In genomic region chr8:75084382-75085064, GRCm38 (mm10) we compare ENCODE assay signal across 9 mouse cellular contexts. TPM values are rescaled to one million over a fixed set of nuclear protein-coding genes. Genes with fewer than 3 reads are reported as not detected.
DNase-seq lines count a peak whose midpoint lies in the region; ATAC-seq and TF ChIP-seq lines count a peak whose summit lies in the region.
"Had no signal": no experiment of that assay in that cellular context is flagged by ENCODE, and none has a peak within 500 bp of the region (broad histone marks: within the 10 kb centered on the region; RNA-seq: fewer than 3 reads in every experiment).

No protein-coding gene starts in this region.

- no peak overlapping the region; the same call in 1 of the 2 replicates for H3K4me2 ChIP-seq in lung, embryonic 16.5 days (ENCODE audit: low read depth, low read length)
- peak overlapping the region; percentile 50; the same call in 1 of the 2 replicates for H3K4me2 ChIP-seq in heart, embryonic 14.5 days (ENCODE audit: low read length)
- H3K4me2 ChIP-seq in liver, postnatal 0 days (ENCODE audit: low read depth, low read length), result peak overlapping the region; percentile 71

- no peaks in the 10 kb centered on the region for H3K36me3 ChIP-seq in heart, adult 2 months (ENCODE audit: control insufficient read depth, insufficient read depth, low read length)
- no peaks in the 10 kb centered on the region for H3K36me3 ChIP-seq in lung, embryonic 16.5 days (ENCODE audit: control insufficient read depth, insufficient read depth, low read length)
- H3K36me3 ChIP-seq in heart, embryonic 14.5 days (ENCODE audit: control insufficient read depth, insufficient read depth, low read length), result no peaks in the 10 kb centered on the region
- no peaks in the 10 kb centered on the region for H3K36me3 ChIP-seq in liver, postnatal 0 days (replicated peaks; ENCODE audit: insufficient read depth, low read length)

- 42% methylated on average over 3 of the region's 3 CpGs for WGBS in heart, adult 2 months
- WGBS in lung, embryonic 16.5 days, result 62% methylated on average over 3 of the region's 3 CpGs
- 64% methylated on average over 3 of the region's 3 CpGs for WGBS in heart, embryonic 14.5 days
- WGBS in liver, postnatal 0 days (ENCODE audit: insufficient replicate concordance), result 52% methylated on average over 3 of the region's 3 CpGs

- DNase-seq in heart, adult 2 months, result no peak
- no peak for DNase-seq in heart, postnatal 10 days
- DNase-seq in lung, postnatal 25 days (ENCODE audit: low spot score), result no peak
- DNase-seq in liver, postnatal 0 days, result no peak
- no peak for DNase-seq in frontal cortex, adult 2 months (ENCODE audit: extremely low spot score in 1 of 2, low spot score in 1 of 2)
- DNase-seq in spleen, adult 12 weeks (ENCODE audit: low spot score), result no peak

- no peaks in the 10 kb centered on the region for H3K9me3 ChIP-seq in lung, embryonic 16.5 days (ENCODE audit: control insufficient read depth, low read length)
- no peaks in the 10 kb centered on the region for H3K9me3 ChIP-seq in heart, embryonic 14.5 days (ENCODE audit: control insufficient read depth, low read length)
- H3K9me3 ChIP-seq in liver, postnatal 0 days (ENCODE audit: low read length), result no peaks in the 10 kb centered on the region

- no peak for TF ChIP-seq CTCF in heart, adult 2 months (IDR thresholded peaks at IDR 0.05)
- no peak for TF ChIP-seq CTCF in liver, postnatal 0 days (IDR thresholded peaks at IDR 0.05; ENCODE audit: low read depth)

- peaks cover 18% of the 10 kb centered on the region for H3K4me1 ChIP-seq in heart, adult 2 months (ENCODE audit: control insufficient read depth, insufficient read depth, low read length)
- H3K4me1 ChIP-seq in lung, embryonic 16.5 days (replicated peaks; ENCODE audit: control insufficient read depth, insufficient read depth, low read length), result peaks cover 13% of the 10 kb centered on the region
- peaks cover 5 to 8% of the 10 kb centered on the region in 2 experiments for H3K4me1 ChIP-seq in heart, embryonic 14.5 days (ENCODE audit: control insufficient read depth in 2 of 2, insufficient read depth in 2 of 2, low read length in 2 of 2)
- peaks cover 45% of the 10 kb centered on the region for H3K4me1 ChIP-seq in liver, postnatal 0 days (ENCODE audit: insufficient read depth)

- no peak overlapping the region for H3K4me3 ChIP-seq in heart, adult 2 months
- no peak overlapping the region for H3K4me3 ChIP-seq in lung, embryonic 16.5 days (ENCODE audit: low read length)
- no peak overlapping the region for H3K4me3 ChIP-seq in heart, embryonic 14.5 days (ENCODE audit: control insufficient read depth in 1 of 2, insufficient read depth in 1 of 2, low read depth in 1 of 2, low read length in 2 of 2)
- H3K4me3 ChIP-seq in liver, postnatal 0 days (ENCODE audit: low read depth, low read length), result no peak overlapping the region

- 0 out of 2 replicates have a peak, but pooled peaks have one; percentile 63 for TF ChIP-seq EP300 in heart, adult 2 months (IDR thresholded peaks at IDR 0.05; ENCODE audit: insufficient read depth, low read depth, low read length)
- TF ChIP-seq EP300 in liver, postnatal 0 days (IDR thresholded peaks at IDR 0.05; ENCODE audit: low read depth), result no peak

- peak; percentile 20; the same call in 1 of the 2 replicates for TF ChIP-seq POLR2A in heart, adult 2 months (IDR thresholded peaks at IDR 0.05; ENCODE audit: insufficient read depth, low read depth, low read length)

- peak overlapping the region; percentile 80 for H3K27ac ChIP-seq in heart, adult 2 months
- peak overlapping the region; percentile 51 for H3K27ac ChIP-seq in lung, embryonic 16.5 days (ENCODE audit: low read length)
- peak overlapping the region; percentile 21 to 25 for H3K27ac ChIP-seq in heart, embryonic 14.5 days (replicated peaks in 1 of 2; ENCODE audit: control insufficient read depth in 1 of 2, insufficient read depth in 1 of 2, low read depth in 2 of 2, low read length in 2 of 2)
- peak overlapping the region; percentile 71 for H3K27ac ChIP-seq in liver, postnatal 0 days (ENCODE audit: low read depth)
- H3K27ac ChIP-seq: hindbrain, embryonic 14.5 days had no signal

- H3K9ac ChIP-seq in heart, adult 2 months (ENCODE audit: low read depth, low read length), result no peak overlapping the region
- H3K9ac ChIP-seq in lung, embryonic 16.5 days (ENCODE audit: low read length), result no peak overlapping the region
- no peak overlapping the region for H3K9ac ChIP-seq in heart, embryonic 14.5 days (ENCODE audit: low read length)
- H3K9ac ChIP-seq in liver, postnatal 0 days (replicated peaks), result no peak overlapping the region
- H3K9ac ChIP-seq: hindbrain, embryonic 14.5 days had no signal

- no peaks in the 10 kb centered on the region for H3K79me2 ChIP-seq in heart, adult 2 months (replicated peaks; ENCODE audit: control insufficient read depth, insufficient read depth, low read length)

- intact Hi-C loops in heart, adult 2 months (cut with DNase I), result no loop called here
- intact Hi-C loops in heart, postnatal 10 days (cut with DNase I), result no loop called here

- no peak for ATAC-seq in lung, embryonic 16.5 days (ENCODE audit: low read depth)
- ATAC-seq in heart, embryonic 14.5 days (ENCODE audit: insufficient number of reproducible peaks, insufficient read depth, low FRiP score, low read depth), result no peak
- no peak for ATAC-seq in liver, postnatal 0 days

- no peaks in the 10 kb centered on the region for H3K27me3 ChIP-seq in heart, adult 2 months (ENCODE audit: control insufficient read depth, insufficient read depth, low read length)
- H3K27me3 ChIP-seq in lung, embryonic 16.5 days (ENCODE audit: control insufficient read depth, insufficient read depth, low read depth, low read length), result no peaks in the 10 kb centered on the region
- no peaks in the 10 kb centered on the region for H3K27me3 ChIP-seq in heart, embryonic 14.5 days (ENCODE audit: control insufficient read depth, insufficient read depth, low read length)
- H3K27me3 ChIP-seq in liver, postnatal 0 days (ENCODE audit: insufficient read depth, low read length), result no peaks in the 10 kb centered on the region

RNA-seq across cellular contexts. Expression of gene Hmox1, which starts 8.9 kb away (rescaled TPM):
- 1 to 10 TPM; 7.7 to 9.0 TPM for total RNA-seq in heart, adult 2 months (2021)
- polyA plus RNA-seq in heart, adult 2 months (2012; rRNA removed), result 10.1 and 11.9 TPM in 2 replicates
- total RNA-seq in heart, postnatal 10 days (2021), result 10 to 100 TPM; 17.8 to 19.8 TPM
- polyA plus RNA-seq in lung, embryonic 16.5 days (2015; fragmentation: Nextera tagmentation; extraction: Ambion mirVana), result 36.5 and 43.7 TPM in 2 replicates
- polyA plus RNA-seq in heart, embryonic 14.5 days (2014; fragmentation: Nextera tagmentation; extraction: Ambion mirVana), result 14.6 and 19.0 TPM in 2 replicates
- polyA plus RNA-seq in liver, postnatal 0 days (2015; fragmentation: Nextera tagmentation; extraction: Ambion mirVana), result 155 and 160 TPM in 2 replicates
- 9.8 TPM in 2 replicates for polyA plus RNA-seq in frontal cortex, adult 2 months (2012; rRNA removed)

RNA-seq across cellular contexts. Expression of gene Mcm5, which starts 24.8 kb away (rescaled TPM):
- 1 to 10 TPM; 3.4 to 3.7 TPM for total RNA-seq in heart, adult 2 months (2021)
- 3.4 and 4.1 TPM in 2 replicates for polyA plus RNA-seq in heart, adult 2 months (2012; rRNA removed)
- total RNA-seq in heart, postnatal 10 days (2021), result 10 to 100 TPM; 23.1 to 31.7 TPM
- polyA plus RNA-seq in lung, embryonic 16.5 days (2015; fragmentation: Nextera tagmentation; extraction: Ambion mirVana), result 171 and 172 TPM in 2 replicates
- polyA plus RNA-seq in heart, embryonic 14.5 days (2014; fragmentation: Nextera tagmentation; extraction: Ambion mirVana), result 63.7 and 71.7 TPM in 2 replicates
- 43.5 and 55.4 TPM in 2 replicates for polyA plus RNA-seq in liver, postnatal 0 days (2015; fragmentation: Nextera tagmentation; extraction: Ambion mirVana)
- 7.5 and 7.6 TPM in 2 replicates for polyA plus RNA-seq in frontal cortex, adult 2 months (2012; rRNA removed)

RNA-seq across cellular contexts. Expression of gene Tom1, which starts 51.0 kb away (rescaled TPM):
- total RNA-seq in heart, adult 2 months (2021), result 10 to 100 TPM; 67.6 to 74.3 TPM
- polyA plus RNA-seq in heart, adult 2 months (2012; rRNA removed), result 146 and 164 TPM in 2 replicates
- 10 to 100 TPM; 68.8 to 70.6 TPM for total RNA-seq in heart, postnatal 10 days (2021)
- polyA plus RNA-seq in lung, embryonic 16.5 days (2015; fragmentation: Nextera tagmentation; extraction: Ambion mirVana), result 19.8 and 22.1 TPM in 2 replicates
- polyA plus RNA-seq in heart, embryonic 14.5 days (2014; fragmentation: Nextera tagmentation; extraction: Ambion mirVana), result 42.6 and 45.9 TPM in 2 replicates
- polyA plus RNA-seq in liver, postnatal 0 days (2015; fragmentation: Nextera tagmentation; extraction: Ambion mirVana), result 16.6 and 17.9 TPM in 2 replicates
- 49.6 and 52.8 TPM in 2 replicates for polyA plus RNA-seq in frontal cortex, adult 2 months (2012; rRNA removed)

Comparison
In these comparisons a context has a peak if more than half of its experiments do, and no peak if none do; other contexts are left out.
1. H3K27ac ChIP-seq: peak in every context shown above with its lines; median percentile 80 in heart, adult 2 months; 71 in liver, postnatal 0 days; 51 in lung, embryonic 16.5 days; 23 in heart, embryonic 14.5 days.